Mouse (Mus musculus) hindlimb bud, embryonic 11.5 days (tissue): ENCODE measurements around the gene Pakap.
"Not testable (repeated sequence)": the region's sequence is repeated elsewhere in the genome, so short reads cannot be mapped to it uniquely, and the experiment has no call there.

Experiments
- DNase-seq: peaks from one replicate; pipeline ENCODE4 v3.0.0-alpha.2; 2012; ENCODE audit warnings: low read depth, low spot score; ENCODE audit errors: extremely low spot score

The Pakap gene

GRCm38 (mm10) chr4:57860204-57860611, 292.2 kb downstream of the Pakap start:
- DNase-seq, result no peak

- no peak for DNase-seq
Measured at GRCm38 (mm10) chr4:57861166-57861565, 293.2 kb downstream of the Pakap start.

DNA sequence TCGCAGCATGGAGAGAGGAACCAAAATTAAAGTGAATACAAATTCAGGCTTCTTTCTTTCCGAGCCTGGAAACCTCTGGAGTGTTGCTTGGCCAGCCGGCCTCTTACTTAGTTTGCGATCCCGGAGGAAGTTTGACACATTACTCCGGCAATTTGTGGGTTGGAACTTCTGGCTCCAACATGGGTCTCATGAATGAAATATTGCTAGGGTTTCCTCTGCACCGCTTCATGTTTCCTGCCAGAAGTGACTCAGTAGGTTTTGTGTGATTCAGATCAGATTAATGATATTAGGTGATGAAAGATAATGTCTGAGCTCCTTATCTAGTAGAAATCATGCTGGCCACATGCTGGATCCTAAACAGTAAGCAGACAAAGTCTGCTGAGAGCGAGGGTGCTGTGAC, 293.9 kb downstream of the Pakap start:
- DNase-seq, result no peak

DNA sequence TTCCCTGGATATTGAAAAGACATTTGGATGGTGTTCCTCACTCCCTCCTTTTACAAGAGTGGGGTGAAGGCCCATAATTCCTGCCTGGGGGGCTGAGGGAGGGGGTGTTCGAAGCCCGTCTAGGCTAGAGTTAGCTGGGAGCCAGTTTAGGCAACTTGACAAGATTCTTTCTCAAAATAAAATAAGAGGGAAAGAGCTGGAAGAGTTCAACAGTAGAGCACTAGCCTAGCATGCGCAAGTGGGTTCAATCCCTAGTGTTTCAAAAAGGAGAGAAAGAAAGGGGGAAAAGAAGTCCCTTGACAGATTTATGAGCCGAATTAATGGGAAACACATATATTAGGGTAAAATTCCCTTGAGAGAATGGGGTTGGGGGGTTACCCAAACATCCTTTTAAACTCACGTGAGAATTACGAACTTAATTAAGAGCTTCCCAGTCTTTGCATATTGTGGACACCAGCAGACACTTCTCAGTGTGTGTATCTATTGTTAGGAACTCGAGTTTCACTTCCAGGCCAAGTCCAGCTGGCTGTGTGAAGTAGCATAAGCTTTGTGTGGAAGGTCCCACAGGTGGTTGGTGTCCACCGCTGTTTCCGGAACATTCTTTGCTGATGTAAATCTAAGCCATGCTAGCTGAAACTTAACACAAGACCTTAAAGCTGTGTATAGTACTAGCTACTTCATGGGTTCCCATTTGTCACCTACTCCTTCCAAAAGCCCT, 294.4 kb downstream of the Pakap start:
- no peak for DNase-seq

- DNase-seq, result no peak
Measured at GRCm38 (mm10) chr4:57866088-57866487, 298.1 kb downstream of the Pakap start.

GRCm38 (mm10) chr4:57866990-57867389, 299.0 kb downstream of the Pakap start:
- DNase-seq, result no peak

DNA sequence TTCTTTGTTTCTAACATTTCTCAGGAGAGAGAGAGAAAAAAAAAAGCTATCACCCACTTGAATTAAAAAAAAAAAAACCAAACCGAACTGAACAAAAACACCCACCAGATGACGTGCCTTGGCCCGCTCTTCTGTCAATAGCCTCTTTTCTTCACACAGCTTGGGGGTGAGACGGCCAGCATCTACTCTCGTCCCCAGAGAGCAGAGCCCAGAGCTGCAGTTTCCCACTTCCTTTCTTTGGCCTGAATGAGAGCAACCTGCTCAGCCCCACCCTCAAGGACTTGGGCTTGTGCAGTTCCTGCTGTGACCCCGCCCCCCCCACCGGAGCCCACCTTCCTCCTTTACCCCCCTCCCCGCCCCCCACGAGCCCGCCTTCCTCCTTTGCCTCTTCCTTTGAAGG, 299.5 kb downstream of the Pakap start:
- DNase-seq, result no peak

- no peak for DNase-seq
Measured at GRCm38 (mm10) chr4:57879137-57879536, 311.2 kb downstream of the Pakap start.

DNA sequence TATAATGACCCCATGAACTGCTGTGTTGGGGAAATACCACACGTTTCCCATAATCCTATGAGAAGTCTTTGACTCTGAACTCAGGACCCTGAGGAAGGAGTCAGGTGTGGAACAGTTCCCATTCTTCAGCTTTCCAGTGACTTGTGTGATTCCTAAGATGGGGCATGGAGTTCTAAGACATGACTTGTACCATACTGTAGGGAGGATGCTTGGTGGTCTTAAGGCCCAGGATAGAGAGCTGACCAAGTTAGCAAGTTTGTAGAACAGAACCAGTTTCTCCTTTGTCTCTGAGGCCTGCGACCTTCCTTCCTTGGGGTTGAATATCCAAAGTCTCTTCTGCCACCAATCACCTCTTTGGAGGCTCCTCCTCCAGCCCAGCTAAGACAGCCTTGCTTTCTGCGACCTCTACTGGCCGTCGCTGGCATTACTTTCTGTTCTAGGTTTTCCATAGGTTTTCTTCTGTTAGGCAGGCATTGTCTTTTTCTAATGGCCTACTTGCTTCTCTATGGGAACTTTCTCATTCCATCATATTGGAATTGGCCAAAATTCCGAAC, 311.9 kb downstream of the Pakap start:
- DNase-seq, result no peak

DNA sequence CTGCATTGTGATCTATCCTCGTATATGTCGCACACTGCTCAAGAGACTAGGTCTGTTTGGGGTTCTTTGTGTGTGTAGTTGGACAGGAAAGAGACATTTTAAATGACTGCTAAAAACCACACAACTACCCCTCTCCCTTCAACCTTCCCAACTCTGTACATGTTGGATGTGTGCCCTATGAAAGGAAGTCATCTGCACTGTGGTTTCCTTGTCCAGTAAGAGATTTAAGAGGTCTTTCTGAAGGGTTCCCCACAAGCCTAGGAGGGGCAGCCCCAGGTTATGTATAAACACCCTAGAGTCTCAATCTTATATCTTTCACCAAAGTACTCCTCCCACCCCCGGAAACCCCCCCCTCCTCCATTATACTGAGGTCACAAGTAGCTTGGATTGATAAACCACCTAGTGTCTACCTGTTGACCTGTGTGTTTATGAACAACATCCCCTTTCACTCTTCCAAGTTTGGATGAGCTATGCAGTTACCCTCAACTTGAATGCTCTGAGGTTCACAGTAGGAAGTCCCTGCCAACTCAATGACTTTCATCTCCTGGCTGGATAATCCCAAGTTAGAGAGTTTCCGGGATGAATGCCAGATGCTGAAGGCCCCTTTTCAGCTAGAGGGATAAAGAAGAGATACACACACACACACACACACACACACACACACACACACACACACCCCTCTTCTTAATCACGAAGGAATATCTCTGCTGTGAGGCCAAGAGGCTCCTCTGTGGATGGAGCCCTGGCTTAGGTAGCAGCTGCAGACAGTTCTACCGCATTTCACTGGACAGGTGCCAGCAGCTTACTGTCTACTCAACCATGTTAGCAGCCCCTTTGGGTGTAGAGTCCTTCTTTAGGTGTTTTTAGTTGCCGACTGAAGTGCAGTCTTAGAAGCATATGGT, 315.8 kb downstream of the Pakap start:
- DNase-seq, result no peak

DNA sequence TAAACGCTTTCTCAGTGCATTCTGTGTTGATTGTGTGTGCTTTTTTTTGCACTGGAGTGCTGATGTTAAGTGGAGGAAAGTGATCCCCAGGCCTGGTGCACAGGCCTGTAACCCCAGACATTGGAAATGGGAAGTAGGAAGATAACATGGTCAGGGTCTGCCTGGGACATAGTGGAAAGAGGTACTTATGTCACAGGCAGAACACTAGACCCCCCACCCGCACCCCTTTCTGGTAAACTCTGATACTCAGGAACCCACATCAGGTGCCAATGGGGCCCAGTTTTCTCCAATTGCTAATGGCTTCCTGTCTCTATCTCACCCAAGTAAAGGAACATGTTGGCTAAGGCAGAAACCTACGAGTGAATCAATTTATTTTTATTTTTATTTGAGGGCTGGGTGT, 316.5 kb downstream of the Pakap start:
- DNase-seq, result no peak

DNA sequence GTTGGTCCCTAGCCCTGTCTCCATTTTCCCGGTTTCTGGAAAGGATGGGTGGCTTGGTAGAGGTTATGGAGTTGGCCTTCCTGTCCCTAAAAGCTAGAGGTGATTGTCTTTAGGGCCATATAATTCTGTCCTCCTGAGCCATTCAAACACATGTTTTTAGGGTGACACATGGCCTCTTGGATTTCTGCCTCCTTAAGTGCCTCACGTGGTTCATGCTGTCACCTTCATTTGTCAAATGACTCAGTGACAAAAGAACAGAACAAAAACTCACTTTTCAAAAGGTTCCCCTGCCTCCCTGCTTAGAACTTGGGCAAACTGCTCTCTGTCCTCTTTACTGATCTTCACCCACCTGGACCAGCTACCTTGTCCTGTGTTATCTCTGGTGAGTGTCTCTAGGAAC, 317.2 kb downstream of the Pakap start:
- no peak for DNase-seq

DNA sequence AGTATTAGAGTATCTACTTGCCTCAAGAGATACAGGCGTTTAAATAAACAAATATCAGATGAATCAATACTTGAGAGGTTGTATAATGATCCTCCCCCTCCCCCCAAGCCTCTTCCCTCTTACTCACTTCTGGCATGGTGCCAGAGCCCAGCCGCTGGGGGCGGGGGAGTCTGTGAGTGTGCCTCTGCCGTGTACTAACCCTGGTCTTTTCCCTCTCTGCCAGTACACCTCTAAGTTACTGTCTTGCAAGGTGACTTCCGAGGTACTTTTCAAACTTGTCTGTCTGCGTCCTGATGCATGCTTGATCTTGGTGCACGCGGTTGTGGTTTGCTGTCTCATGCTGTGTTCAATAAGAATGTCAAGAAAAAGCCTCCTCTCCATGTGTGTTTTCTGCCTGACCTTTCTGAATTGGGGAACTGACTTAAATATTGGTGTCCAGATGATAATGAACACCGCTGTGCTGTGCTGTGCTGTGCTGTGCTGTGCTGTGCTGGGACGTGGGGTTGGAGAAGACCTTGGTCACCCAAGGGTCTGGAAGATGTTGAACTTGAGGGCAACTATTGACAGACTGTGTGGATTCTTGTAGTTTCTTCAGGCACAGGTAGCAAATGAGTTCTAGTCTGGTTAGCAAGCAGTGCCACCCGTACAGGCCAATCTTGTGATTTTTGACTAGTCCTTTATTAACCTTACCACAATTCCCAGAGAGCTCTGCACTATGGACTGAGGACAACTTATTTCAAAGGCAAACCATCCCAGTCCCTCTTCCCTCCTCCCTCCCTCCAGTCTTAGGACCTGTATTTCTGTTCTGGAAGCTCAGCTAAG, 318.3 kb downstream of the Pakap start:
- DNase-seq, result no peak

DNA sequence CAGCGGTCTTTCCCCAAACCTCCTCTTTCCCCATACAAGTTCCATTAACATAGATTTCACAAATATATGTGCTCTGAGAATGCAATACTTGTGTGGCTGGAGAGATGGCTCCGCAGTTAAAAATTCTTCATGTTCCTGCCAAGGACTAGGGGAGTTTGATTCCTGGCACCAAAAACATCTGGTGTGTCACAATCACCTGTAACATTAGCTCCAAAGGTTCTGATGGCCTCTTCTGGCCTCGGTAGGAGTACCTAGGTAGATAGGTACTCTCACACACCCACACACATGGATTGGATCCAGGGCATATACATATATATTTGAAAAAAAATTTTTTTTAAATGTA, 318.9 kb downstream of the Pakap start:
- DNase-seq, result no peak

- DNase-seq, result no peak
Measured at GRCm38 (mm10) chr4:57888246-57888645, 320.3 kb downstream of the Pakap start.

DNA sequence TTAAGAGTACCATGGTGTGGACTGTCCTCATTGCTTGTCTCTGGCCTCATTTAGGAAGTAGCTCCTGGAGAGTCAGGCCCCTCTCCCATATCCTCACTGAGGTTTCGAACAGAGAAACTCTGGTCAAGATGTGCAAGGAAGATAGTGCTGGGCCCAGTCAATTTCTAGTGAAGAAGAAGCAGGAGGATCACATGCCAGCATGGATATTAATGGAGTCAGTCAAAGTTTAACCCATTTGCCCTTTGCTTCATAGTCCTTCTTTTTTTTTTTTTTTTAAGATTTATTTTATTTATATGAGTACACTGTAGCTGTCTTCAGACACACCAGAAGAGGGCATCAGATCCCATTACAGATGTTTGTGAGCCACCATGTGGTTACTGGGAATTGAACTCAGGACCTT, 321.0 kb downstream of the Pakap start:
- not testable (repeated sequence) for DNase-seq

DNA sequence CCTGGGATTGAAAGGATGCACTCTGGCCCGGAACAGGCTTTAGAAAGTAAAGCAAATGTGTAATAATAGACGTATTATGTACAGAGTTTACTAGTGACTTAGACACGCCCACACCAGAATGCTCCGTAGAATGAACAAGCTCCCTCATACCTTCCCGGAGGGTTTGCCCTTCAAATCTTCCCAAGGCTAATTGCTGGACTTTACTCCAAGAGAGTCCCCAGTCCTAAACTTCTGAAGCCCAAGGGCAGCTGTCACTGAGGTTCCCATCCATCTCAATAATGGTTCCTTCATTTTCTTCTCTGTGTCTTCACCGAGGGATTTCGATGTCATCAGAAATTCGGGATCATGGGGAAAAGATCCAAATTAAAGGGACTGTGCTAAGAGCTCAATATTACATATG, 321.8 kb downstream of the Pakap start:
- no peak for DNase-seq

- no peak for DNase-seq
Measured at GRCm38 (mm10) chr4:57892001-57892586, 324.1 kb downstream of the Pakap start.

- no peak for DNase-seq
Measured at GRCm38 (mm10) chr4:57895140-57895539, 327.2 kb downstream of the Pakap start.

DNA sequence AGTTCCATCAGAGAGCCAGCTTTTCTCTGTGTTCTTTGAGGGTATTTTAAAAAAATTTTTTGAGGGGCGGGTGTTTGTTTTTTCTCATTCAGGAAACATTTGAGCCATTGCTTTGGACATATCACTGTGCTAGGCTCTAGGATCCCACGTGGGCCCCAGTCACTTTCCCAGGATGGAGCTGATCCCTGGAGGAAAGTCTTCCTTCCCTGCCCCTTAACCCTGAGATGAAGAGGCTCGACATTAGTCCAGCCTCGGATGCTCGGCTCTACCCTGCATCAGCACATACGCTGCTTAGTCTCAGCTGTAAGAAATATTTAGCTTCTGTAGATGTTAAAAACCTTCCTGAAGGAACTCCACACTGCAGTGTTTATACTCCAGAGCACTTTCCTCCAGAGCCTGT, 327.9 kb downstream of the Pakap start:
- no peak for DNase-seq

GRCm38 (mm10) chr4:57896631-57897030, 328.7 kb downstream of the Pakap start:
- DNase-seq, result no peak
